Mouse (Mus musculus) ES-Bruce4 (cell line): ENCODE measurements around the gene Pde6d.

ENCODE experiments used
- CTCF ChIP-seq: IDR thresholded peaks from one replicate; pipeline ENCODE4 v1.8.1; 2011; ENCODE audit warnings: low read depth, low read length
- EP300 ChIP-seq: IDR thresholded peaks from 2 replicates; pipeline ENCODE4 v1.6.1; 2011; ENCODE audit warnings: low read depth, low read length; ENCODE audit not compliant: insufficient read depth
- POLR2A ChIP-seq: IDR thresholded peaks from one replicate; pipeline ENCODE4 v1.8.1; 2011; ENCODE audit warnings: low read length; ENCODE audit not compliant: insufficient read depth

DNA sequence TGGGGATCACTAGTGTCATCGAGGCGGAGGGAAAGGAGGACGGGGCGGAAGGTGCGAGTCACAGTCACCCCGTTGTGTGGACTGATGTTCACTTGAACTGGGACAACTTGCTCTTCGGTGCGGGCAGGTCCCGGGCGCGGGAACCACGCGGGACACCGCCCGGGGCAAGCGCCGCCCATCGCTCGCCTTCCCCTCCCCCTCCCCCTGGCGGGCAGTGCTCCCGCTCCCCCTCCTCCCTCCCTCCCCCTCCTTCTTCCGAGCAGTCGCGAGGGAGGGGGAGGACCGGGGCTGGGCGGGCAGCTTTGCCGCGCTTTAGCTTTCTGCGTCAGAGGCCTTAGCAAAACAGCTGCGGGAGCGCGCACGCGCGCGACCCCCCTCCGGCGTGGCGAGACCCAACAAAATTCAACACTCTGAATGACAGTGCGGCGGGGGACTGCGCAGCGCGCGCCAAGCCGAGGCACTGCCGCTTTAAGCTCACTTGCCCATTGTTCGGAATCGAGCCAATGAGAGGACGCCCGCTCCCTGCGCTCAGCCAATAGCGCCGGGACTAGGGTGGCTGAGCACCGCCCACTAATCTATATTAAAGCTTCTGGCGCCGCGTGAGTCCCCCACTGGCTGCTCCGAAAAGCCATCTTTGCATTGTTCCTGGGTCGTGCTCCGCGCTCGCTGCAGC lies 56.2 kb downstream of the Pde6d start, which contains the start of gene Ptma:
- TF ChIP-seq POLR2A = peak; percentile 31
- TF ChIP-seq CTCF = no peak
- TF ChIP-seq EP300 = peak; percentile 64
